Mouse (Mus musculus): ENCODE results near the gene Rpl21.

DNA sequence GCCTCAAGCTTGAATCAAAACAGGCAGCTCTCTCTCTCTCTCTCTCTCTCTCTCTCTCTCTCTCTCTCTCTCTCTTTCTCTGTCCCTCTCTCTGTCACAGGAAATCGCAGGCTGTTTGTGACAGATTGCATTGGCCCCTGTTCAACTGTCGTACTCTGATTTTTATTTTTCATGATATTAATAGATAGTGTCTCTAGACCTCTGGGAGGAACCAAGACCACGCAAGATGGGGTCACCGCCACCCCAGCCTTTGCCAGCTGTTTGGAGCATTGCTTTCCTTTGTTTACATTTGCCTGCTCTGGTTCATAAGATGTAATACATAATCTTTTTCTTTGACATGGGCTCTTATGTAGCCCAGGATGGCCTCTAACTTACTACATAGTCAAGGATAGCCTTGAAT, 9.3 kb downstream of the Rpl21 start:
- TF ChIP-seq POLR2A (IDR thresholded peaks at IDR 0.05; ENCODE audit: insufficient read length, low read depth) = no peak
- no peak for TF ChIP-seq POLR2AphosphoS2 (IDR thresholded peaks at IDR 0.05; ENCODE audit: insufficient read length, low read depth)
- TF ChIP-seq TCF12 (IDR thresholded peaks at IDR 0.05; ENCODE audit: insufficient read depth, poor library complexity, severe bottlenecking) = no peak
- TF ChIP-seq MAX (IDR thresholded peaks at IDR 0.05; ENCODE audit: low read depth) = no peak
- no peak for TF ChIP-seq USF1 (IDR thresholded peaks at IDR 0.05; ENCODE audit: low read depth)
- no peak for TF ChIP-seq CEBPB (IDR thresholded peaks at IDR 0.05; ENCODE audit: insufficient read depth, poor library complexity, severe bottlenecking)
- no peak for TF ChIP-seq E2F4 (IDR thresholded peaks at IDR 0.05; ENCODE audit: insufficient read depth)
